Comparison of ENCODE assay signal across 27 mouse cellular contexts in genomic region chr9:94945569-94946135, GRCm38 (mm10).
A peak's percentile ranks its signal among the peaks of the same experiment; 100 is the strongest.
DNase-seq lines count a peak whose midpoint lies in the region; ATAC-seq and TF ChIP-seq lines count a peak whose summit lies in the region.
"Had no signal": no experiment of that assay in that cellular context is flagged by ENCODE, and none has a peak within 500 bp of the region (broad histone marks: within the 10 kb centered on the region; RNA-seq: fewer than 3 reads in every experiment).

No protein-coding gene starts in this region.

- H3K4me1 ChIP-seq in ES-E14 (ENCODE audit: control insufficient read depth in 2 of 2, insufficient read depth in 2 of 2, low read length in 2 of 2, poor library complexity in 1 of 2) = no peaks in the 10 kb centered on the region
- H3K4me1 ChIP-seq in kidney, embryonic 14.5 days (ENCODE audit: control insufficient read depth, insufficient read depth, low read length) = no peaks in the 10 kb centered on the region
- H3K4me1 ChIP-seq: embryonic facial prominence, embryonic 12.5 days; heart, embryonic 13.5 days; hindbrain, embryonic 13.5 days; limb, embryonic 15.5 days; lung, embryonic 15.5 days; midbrain, embryonic 15.5 days; stomach, embryonic 15.5 days had no signal

- no peak overlapping the region for H3K4me3 ChIP-seq in ES-E14 (ENCODE audit: insufficient read depth in 1 of 2, low read depth in 1 of 2, low read length in 2 of 2, poor library complexity in 1 of 2, severe bottlenecking in 1 of 2)
- no peak overlapping the region for H3K4me3 ChIP-seq in kidney, embryonic 14.5 days (ENCODE audit: low read length)
- H3K4me3 ChIP-seq: embryonic facial prominence, embryonic 12.5 days; heart, adult 2 months; heart, embryonic 13.5 days; hindbrain, embryonic 13.5 days; left cerebral cortex, adult 2 months; limb, embryonic 15.5 days; lung, embryonic 15.5 days; midbrain, embryonic 15.5 days; stomach, embryonic 15.5 days had no signal

- peak; percentile 27 for DNase-seq in 416B (ENCODE audit: low read depth)
- DNase-seq in ES-E14 (ENCODE audit: low read depth, low spot score) = no peak
- peak; percentile 44 for DNase-seq in thymus, postnatal 25 days
- DNase-seq in neural tube, embryonic 10.5 days (ENCODE audit: extremely low spot score, low spot score) = no peak
- no peak for DNase-seq in spleen, postnatal 4 days (ENCODE audit: low spot score in 2 of 2)
- DNase-seq: adrenal gland, postnatal 25 days; cerebellum, postnatal 10 days; gastrocnemius, postnatal 36 days; heart, adult 2 months; kidney, adult 9 months; kidney, postnatal 36 days; layer of hippocampus, adult 9-11 months; left cerebral cortex, postnatal 4 days; lung, postnatal 4 days; right cerebral cortex, adult 18-20 months; right cerebral cortex, postnatal 4 days had no signal

- H3K27me3 ChIP-seq in kidney, embryonic 14.5 days (ENCODE audit: control insufficient read depth, insufficient read depth, low read length) = no peaks in the 10 kb centered on the region
- H3K27me3 ChIP-seq: embryonic facial prominence, embryonic 12.5 days; heart, embryonic 13.5 days; hindbrain, embryonic 13.5 days; limb, embryonic 15.5 days; lung, embryonic 15.5 days; midbrain, embryonic 15.5 days; stomach, embryonic 15.5 days had no signal

- in situ Hi-C loops in ES-E14 (cut with MboI; ENCODE audit: low sequenced_read_pairs in 2 of 2, unreplicated experiment in 2 of 2) = no loop called here

- ATAC-seq in neutrophil, adult 5-6 weeks (ENCODE audit: extremely low read depth, insufficient number of reproducible peaks, low FRiP score, poor library complexity, severe bottlenecking) = peak; percentile 41; the same call in 1 of the 2 replicates
- ATAC-seq in kidney, embryonic 14.5 days (ENCODE audit: low FRiP score, low TSS enrichment) = no peak
- ATAC-seq: midbrain, embryonic 15.5 days had no signal

- no peaks in the 10 kb centered on the region for H3K9me3 ChIP-seq in ES-E14 (ENCODE audit: control insufficient read depth, insufficient read depth, low read depth, low read length)
- H3K9me3 ChIP-seq in kidney, embryonic 14.5 days (ENCODE audit: control insufficient read depth, low read length) = no peaks in the 10 kb centered on the region
- H3K9me3 ChIP-seq: embryonic facial prominence, embryonic 12.5 days; heart, embryonic 13.5 days; hindbrain, embryonic 13.5 days; limb, embryonic 15.5 days; lung, embryonic 15.5 days; midbrain, embryonic 15.5 days; stomach, embryonic 15.5 days had no signal

- no peak overlapping the region for H3K4me2 ChIP-seq in kidney, embryonic 14.5 days (replicated peaks; ENCODE audit: low read depth, low read length)
- H3K4me2 ChIP-seq: embryonic facial prominence, embryonic 12.5 days; heart, embryonic 13.5 days; hindbrain, embryonic 13.5 days; limb, embryonic 15.5 days; lung, embryonic 15.5 days; midbrain, embryonic 15.5 days; stomach, embryonic 15.5 days had no signal

- WGBS in kidney, embryonic 14.5 days = 75% methylated on average over 7 of the region's 7 CpGs

- no peak overlapping the region for H3K27ac ChIP-seq in ES-E14 (ENCODE audit: insufficient read depth, low read depth, low read length, poor library complexity, severe bottlenecking)
- no peak overlapping the region for H3K27ac ChIP-seq in kidney, embryonic 14.5 days (ENCODE audit: low read depth, low read length)
- H3K27ac ChIP-seq: embryonic facial prominence, embryonic 12.5 days; heart, adult 2 months; heart, embryonic 13.5 days; hindbrain, embryonic 13.5 days; left cerebral cortex, adult 2 months; limb, embryonic 15.5 days; liver, embryonic 14.5 days; lung, embryonic 15.5 days; midbrain, embryonic 15.5 days; stomach, embryonic 15.5 days had no signal

- H3K9ac ChIP-seq in ES-E14 (ENCODE audit: insufficient read depth, low read depth, low read length, poor library complexity, severe bottlenecking) = no peak overlapping the region
- H3K9ac ChIP-seq in kidney, embryonic 14.5 days (ENCODE audit: low read depth, low read length) = no peak overlapping the region
- H3K9ac ChIP-seq: embryonic facial prominence, embryonic 12.5 days; heart, embryonic 13.5 days; hindbrain, embryonic 13.5 days; limb, embryonic 15.5 days; liver, embryonic 14.5 days; lung, embryonic 15.5 days; midbrain, embryonic 15.5 days; stomach, embryonic 15.5 days had no signal

- no peaks in the 10 kb centered on the region for H3K36me3 ChIP-seq in ES-E14 (ENCODE audit: control insufficient read depth, insufficient read depth, low read length, poor library complexity, severe bottlenecking)
- no peaks in the 10 kb centered on the region for H3K36me3 ChIP-seq in kidney, embryonic 14.5 days (ENCODE audit: control insufficient read depth, insufficient read depth, low read length)
- H3K36me3 ChIP-seq: embryonic facial prominence, embryonic 12.5 days; heart, embryonic 13.5 days; hindbrain, embryonic 13.5 days; limb, embryonic 15.5 days; lung, embryonic 15.5 days; midbrain, embryonic 15.5 days; stomach, embryonic 15.5 days had no signal

TF ChIP-seq in ES-E14, 5 proteins besides CTCF, POLR2A, EP300 and RAD21:
- TF ChIP-seq HCFC1 (IDR thresholded peaks at IDR 0.05; ENCODE audit: borderline replicate concordance, insufficient read depth, low read length) (no peak), ZNF384 (IDR thresholded peaks at IDR 0.05; ENCODE audit: low read depth, low read length) (0 out of 2 replicates have a peak, but pooled peaks have one; percentile 9)

Comparison
In these comparisons a context has a peak if more than half of its experiments do, and no peak if none do; other contexts are left out.
1. DNase-seq: peak in 416B (single experiment) and thymus, postnatal 25 days (single experiment); none in ES-E14 (single experiment), neural tube, embryonic 10.5 days (single experiment) and spleen, postnatal 4 days (0 of 2).